Mouse (Mus musculus) thymus, adult 2 months (tissue): ENCODE data around the gene Cdh5. TPM values are rescaled to one million over a fixed set of nuclear protein-coding genes. Genes with fewer than 3 reads are reported as not detected.
"Not testable (repeated sequence)": the region's sequence is repeated elsewhere in the genome, so short reads cannot be mapped to it uniquely, and the experiment has no call there.

Source experiments
- DNase-seq: peaks from one replicate; pipeline ENCODE4 v3.0.0; 2021
- H3K27ac ChIP-seq: fragments of 200-500 bp; 2 replicates; pipeline ENCODE4 v1.5.1; 2012; ENCODE audit warnings: low read length, control low read depth; ENCODE audit not compliant: control insufficient read depth, insufficient read depth
- H3K27me3 ChIP-seq: fragments of 200-500 bp; 2 replicates; pipeline ENCODE4 v1.6.1; 2012; ENCODE audit warnings: mild to moderate bottlenecking, low read length, moderate library complexity, mixed read lengths; ENCODE audit not compliant: control insufficient read depth, insufficient read depth
- H3K36me3 ChIP-seq: fragments of 200-500 bp; 2 replicates; pipeline ENCODE4 v1.6.1; 2012; ENCODE audit warnings: mild to moderate bottlenecking, low read length, moderate library complexity; ENCODE audit not compliant: control insufficient read depth, insufficient read depth
- H3K4me1 ChIP-seq: fragments of 200-500 bp; replicated peaks from 2 replicates; pipeline ENCODE4 v1.6.1; 2012; ENCODE audit warnings: low read length; ENCODE audit not compliant: control insufficient read depth, insufficient read depth
- H3K4me3 ChIP-seq: fragments of 200-500 bp; 2 replicates; pipeline ENCODE4 v1.5.1; 2012; ENCODE audit warnings: mild to moderate bottlenecking, low read length, control low read depth, moderate library complexity; ENCODE audit not compliant: control insufficient read depth, insufficient read depth
- CTCF ChIP-seq: fragments of 200-500 bp; IDR thresholded peaks from 2 replicates; pipeline ENCODE4 v1.5.1; 2012; ENCODE audit warnings: mild to moderate bottlenecking, control low read depth, low read length, moderate library complexity, borderline replicate concordance; ENCODE audit not compliant: control insufficient read depth, poor library complexity, insufficient read depth; ENCODE audit errors: extremely low read depth
- POLR2A ChIP-seq: fragments of 200-500 bp; IDR thresholded peaks from 2 replicates; pipeline ENCODE4 v1.6.1; 2012; ENCODE audit warnings: mild to moderate bottlenecking, low read length, control low read depth, moderate library complexity; ENCODE audit not compliant: control insufficient read depth, poor library complexity, insufficient read depth; ENCODE audit errors: extremely low read depth
- WGBS: fragments of 180-500 bp; shearing (Covaris S2); methylation state at CpG from one replicate; pipeline ENCODE4 v1.1.7; 2018; 5-methylcytosine and 5-hydroxymethylcytosine counted together
- polyA plus RNA-seq: library from polyadenylated mRNA; depleted of rRNA; stranded (reverse); fragments of >200 nt; gene quantifications from 2 replicates; pipeline ENCODE4 v1.2.3, GENCODE M21; 2012

Cdh5 gene
- polyA plus RNA-seq, 1 experiment: 17.4 TPM

DNA sequence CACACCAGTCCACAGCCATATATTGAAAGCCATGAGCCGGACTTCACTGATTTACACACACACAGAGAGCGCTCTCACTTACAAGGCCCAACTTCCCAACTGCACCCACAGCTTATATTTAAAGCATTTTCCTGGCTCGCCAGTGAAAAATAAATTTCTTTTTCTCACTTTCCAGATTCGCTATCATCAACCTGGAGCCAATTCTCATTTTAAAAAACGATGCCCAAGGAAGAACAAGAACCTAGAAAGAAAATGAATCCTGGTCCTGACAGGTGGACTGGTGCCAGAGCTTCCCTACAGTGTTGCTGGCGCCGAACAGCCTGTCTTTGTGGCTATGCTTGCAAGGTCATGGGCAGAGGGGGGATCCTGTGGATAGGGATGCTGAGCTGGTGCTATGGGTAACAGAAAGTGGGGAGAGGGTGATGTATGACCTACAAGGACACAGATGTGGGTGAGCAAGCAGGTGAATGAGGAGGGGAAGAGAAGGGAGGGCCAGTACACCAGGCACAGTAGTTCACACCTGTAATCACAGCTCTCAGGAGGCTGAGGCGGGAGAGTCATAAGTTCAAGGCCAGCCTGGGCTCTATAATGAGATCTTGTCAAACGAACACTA is 35.4 kb upstream of the Cdh5 start:
- no peak overlapping the region for H3K4me3 ChIP-seq
- DNase-seq: no peak

DNA sequence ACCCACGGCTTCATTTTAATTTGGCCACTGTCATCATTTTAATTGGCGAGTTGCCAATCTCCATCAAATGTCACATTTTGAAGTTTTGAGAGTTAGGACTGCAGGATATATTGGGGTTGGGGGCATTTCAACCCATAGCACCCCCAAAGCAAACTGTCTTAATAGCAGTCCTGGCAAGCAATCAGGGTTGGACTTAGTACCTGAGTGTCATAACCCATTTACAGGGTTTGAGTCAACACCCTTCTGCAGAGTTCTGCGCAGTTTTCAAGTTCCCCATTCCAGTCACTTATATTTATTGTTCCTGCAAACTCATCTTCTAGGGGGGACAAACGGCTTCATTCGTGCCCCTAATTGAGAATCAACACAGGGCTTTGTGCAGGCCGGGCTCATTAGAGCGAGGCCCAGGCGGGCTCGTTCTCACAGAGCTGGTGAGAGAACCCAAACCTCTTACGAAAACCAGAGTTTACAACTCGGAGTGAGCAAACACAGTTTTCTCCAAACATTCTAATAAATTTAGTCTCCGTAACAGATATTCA is 34.0 kb upstream of the Cdh5 start:
- Histone ChIP-seq H3K4me3 (no peak overlapping the region), H3K36me3 (no peaks in the 10 kb centered on the region), H3K27me3 (no peaks in the 10 kb centered on the region), H3K4me1 (no peaks in the 10 kb centered on the region), H3K27ac (no peak overlapping the region)
- DNase-seq: no peak
- TF ChIP-seq POLR2A (no peak), CTCF (no peak)
- WGBS: 89% methylated on average over 12 of the region's 12 CpGs

More for the DNA sequence above, 35.4 kb upstream of the Cdh5 start:
- no peaks in the 10 kb centered on the region for H3K4me1 ChIP-seq
- H3K36me3 ChIP-seq: no peaks in the 10 kb centered on the region
- 91% methylated on average over 9 of the region's 9 CpGs for WGBS
- TF ChIP-seq CTCF (no peak), POLR2A (no peak)
- no peaks in the 10 kb centered on the region for H3K27me3 ChIP-seq
- H3K27ac ChIP-seq: no peak overlapping the region

DNA sequence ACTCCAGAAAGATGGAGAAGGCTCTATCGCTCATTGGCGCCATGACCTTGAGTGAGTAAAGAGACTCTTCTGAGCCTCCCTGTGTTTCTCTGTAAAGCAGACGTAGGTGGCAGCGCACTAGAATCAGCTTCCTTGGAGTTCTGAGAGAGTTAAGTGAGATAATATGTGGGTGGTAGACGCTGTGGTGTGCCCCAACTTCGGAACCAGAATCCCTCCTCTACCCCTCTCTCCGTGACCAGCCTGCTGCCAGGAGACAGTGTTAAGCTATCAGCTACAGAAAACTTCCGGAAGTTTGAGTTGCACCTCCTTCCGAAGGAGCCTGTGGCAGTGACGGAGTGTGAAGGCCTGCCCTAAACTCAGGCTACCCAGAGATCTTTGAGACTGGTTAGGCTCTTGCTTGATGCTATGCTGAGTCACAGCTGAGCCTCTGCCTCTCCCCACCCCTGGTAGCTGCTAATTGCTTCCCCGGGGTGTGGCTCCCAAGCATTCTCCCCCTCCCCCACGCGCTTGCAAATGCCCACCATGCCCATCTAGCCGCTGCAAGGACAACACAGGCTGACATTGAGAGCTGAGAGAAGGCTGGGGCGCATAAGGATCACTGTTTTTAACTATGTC is 32.9 kb upstream of the Cdh5 start:
- WGBS: 82% methylated on average over 15 of the region's 15 CpGs
- H3K27me3 ChIP-seq: no peaks in the 10 kb centered on the region
- H3K4me3 ChIP-seq: no peak overlapping the region
- DNase-seq: no peak
- H3K36me3 ChIP-seq: no peaks in the 10 kb centered on the region
- H3K27ac ChIP-seq: no peak overlapping the region
- no peaks in the 10 kb centered on the region for H3K4me1 ChIP-seq
- TF ChIP-seq POLR2A (no peak), CTCF (no peak)

DNA sequence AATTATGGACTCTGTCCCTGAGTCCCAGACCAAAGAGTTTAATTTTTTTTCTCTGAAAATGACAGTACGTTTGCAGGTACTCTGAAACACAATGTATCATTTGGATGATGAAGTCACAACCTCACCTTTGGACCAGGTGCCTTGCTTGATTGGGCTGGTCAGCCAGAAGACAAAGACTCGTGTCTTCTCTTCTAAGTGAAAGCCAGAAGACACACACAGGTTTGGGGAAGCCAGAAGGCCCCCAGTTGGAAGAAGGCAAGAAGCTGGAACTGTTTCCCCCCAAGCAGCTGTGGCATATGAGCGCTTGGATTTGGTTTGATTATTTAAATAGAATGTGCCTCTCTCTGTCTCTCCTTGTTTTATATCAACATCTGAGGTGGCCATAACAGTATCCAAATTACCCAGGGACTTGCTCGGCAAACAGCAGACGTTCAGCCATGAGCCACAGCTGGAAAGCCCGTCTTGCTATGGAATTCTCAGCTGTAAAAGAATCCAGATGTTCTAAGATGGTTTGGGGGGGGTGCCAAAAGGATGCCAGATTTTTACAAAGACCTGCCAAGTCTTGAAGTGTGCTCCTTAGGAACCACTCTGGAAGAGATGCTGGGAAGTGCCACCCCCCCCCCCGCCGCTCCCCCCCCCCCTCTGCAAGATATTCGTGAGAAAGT is 31.1 kb upstream of the Cdh5 start:
- not testable (repeated sequence) for H3K4me3 ChIP-seq, H3K27ac ChIP-seq, H3K27me3 ChIP-seq, DNase-seq, H3K4me1 ChIP-seq, H3K36me3 ChIP-seq
- 87% methylated on average over 9 of the region's 9 CpGs for WGBS

DNA sequence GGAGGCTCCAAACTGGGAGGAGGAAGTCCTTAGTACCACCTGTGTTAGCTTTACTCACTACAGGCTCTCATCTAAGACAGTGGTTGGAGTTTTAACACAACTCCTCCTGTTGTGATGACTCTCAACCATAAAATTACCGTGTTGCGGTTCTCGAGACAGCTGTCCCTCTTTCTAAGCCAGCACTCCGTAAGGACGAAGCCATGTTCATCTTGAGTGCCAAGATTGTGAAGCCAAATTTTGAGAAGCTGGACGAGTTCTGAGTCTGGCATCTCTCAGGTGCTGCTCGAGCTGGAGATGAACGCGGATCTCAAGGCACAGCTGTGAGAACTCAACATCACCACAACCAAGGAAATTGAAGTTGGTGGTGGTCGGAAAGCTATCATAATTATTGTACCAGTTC is 30.5 kb upstream of the Cdh5 start:
- TF ChIP-seq CTCF: no peak
- TF ChIP-seq POLR2A: no peak
- WGBS: 91% methylated on average over 10 of the region's 10 CpGs
- Histone ChIP-seq H3K27ac (no peak overlapping the region), H3K4me1 (no peaks in the 10 kb centered on the region), H3K36me3 (no peaks in the 10 kb centered on the region), H3K4me3 (no peak overlapping the region), H3K27me3 (no peaks in the 10 kb centered on the region)
- no peak for DNase-seq

DNA sequence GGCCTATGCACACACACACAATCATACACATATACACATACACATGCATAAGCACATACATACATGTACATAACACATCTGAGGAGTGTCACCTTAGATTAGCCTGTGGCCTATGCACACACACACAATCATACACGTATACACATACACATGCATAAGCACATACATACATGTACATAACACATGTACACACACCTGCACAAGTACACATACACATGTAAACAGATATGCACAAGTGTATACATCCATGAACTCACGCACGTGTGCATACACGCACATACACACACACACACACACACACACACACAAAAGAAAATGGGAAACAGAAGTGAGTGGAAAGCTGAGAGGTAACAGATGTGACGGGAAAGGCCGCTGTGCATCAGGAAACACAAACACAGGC is 26.3 kb upstream of the Cdh5 start:
- Histone ChIP-seq H3K27ac (no peak overlapping the region), H3K36me3 (no peaks in the 10 kb centered on the region), H3K4me1 (no peaks in the 10 kb centered on the region), H3K4me3 (no peak overlapping the region), H3K27me3 (no peaks in the 10 kb centered on the region)
- TF ChIP-seq POLR2A: no peak
- no peak for DNase-seq
- 95% methylated on average over 6 of the region's 6 CpGs for WGBS
